Mouse (Mus musculus): Measurements from ENCODE around the gene Cfd. TPM values are rescaled to one million over a fixed set of nuclear protein-coding genes. Genes with fewer than 3 reads are reported as not detected.
"Not testable (repeated sequence)": the region's sequence is repeated elsewhere in the genome, so short reads cannot be mapped to it uniquely, and the experiment has no call there.

The Cfd gene
- polyA plus RNA-seq, 1 experiment from 2014 or later = not detected

DNA sequence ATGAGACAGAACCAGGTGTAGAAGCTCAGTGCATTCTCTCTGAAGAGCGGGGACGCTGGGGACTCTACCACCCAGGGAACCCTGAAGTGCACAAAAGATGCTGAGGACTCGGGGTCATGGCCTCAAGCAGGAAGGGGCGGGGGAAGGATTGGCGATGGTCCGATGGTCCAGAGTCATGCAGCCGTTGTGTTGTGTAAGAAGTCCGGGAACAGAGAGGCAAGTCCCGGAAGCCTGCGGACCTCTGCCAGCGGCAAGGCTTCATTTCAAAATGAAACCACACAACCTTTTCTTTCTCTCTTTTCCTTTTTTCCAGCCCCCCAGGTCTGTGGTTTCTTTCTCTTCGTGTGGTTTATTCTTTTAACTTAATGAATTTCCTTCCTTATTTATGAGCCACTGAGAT is 12.9 kb upstream of the Cfd start:
- Histone ChIP-seq H3K4me1 (peaks cover 41% of the 10 kb centered on the region), H3K27ac (no peak overlapping the region; the same call in 1 of the 2 replicates)
- WGBS = 52% methylated on average over 12 of the region's 12 CpGs

DNA sequence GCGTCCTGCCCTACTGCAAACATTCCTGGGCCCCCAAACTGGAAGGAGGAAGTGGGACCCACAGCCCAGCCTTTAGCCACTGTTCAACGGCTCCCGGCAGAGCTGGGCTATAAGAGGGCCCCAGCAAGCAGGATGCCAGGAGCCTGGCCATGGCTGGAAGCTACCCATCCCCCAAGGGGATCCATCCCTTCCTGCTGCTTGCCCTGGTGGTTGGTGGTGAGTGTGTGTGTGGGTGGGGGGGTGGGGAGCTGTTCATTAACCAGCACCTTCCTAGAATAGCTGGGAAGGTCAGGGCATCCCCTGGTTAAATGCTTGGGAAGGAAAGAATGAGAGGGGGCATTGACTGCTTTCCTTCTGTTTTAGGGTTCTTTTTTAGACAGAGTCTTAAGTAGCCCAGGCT is 11.1 kb upstream of the Cfd start:
- Histone ChIP-seq H3K4me3 (no peak overlapping the region), H3K4me1 (peaks cover 42% of the 10 kb centered on the region), H3K9me3 (no peaks in the 10 kb centered on the region), H3K4me2 (no peak overlapping the region), H3K36me3 (no peaks in the 10 kb centered on the region), H3K9ac (no peak overlapping the region), H3K27me3 (peaks cover 12% of the 10 kb centered on the region; the same call in 1 of the 2 replicates), H3K27ac (no peak overlapping the region)
- WGBS = 34% methylated on average over 3 of the region's 3 CpGs
- ATAC-seq (ENCODE audit: insufficient number of reproducible peaks, low FRiP score, low TSS enrichment, low read depth) = no peak

More for the DNA sequence above, 12.9 kb upstream of the Cfd start:
- Histone ChIP-seq H3K27me3 (peaks cover 10% of the 10 kb centered on the region; the same call in 1 of the 2 replicates), H3K4me3 (no peak overlapping the region), H3K4me2 (no peak overlapping the region), H3K9ac (no peak overlapping the region), H3K36me3 (no peaks in the 10 kb centered on the region), H3K9me3 (no peaks in the 10 kb centered on the region)
- no peak for ATAC-seq (ENCODE audit: insufficient number of reproducible peaks, low FRiP score, low TSS enrichment, low read depth)

DNA sequence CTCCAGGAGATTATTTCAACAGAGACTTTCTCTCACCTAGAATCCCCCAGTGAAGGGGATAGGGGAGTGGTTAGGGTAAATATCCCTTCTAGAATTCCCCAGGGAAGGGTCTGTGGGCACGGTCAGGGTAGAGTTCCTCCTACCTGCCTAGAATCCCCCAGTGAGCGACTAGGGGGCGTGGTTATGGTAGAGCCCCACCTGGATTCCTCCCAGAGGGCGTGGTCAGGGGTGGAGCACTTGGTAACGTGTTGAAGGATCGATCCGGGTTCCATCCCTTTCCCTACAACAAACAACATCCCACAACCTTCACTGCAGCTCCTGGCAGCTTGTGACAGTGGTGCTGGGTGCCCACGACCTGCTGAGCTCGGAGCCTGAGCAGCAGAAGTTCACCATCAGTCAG is 9.9 kb upstream of the Cfd start:
- Histone ChIP-seq H3K4me1 (peaks cover 34% of the 10 kb centered on the region), H3K9ac (no peak overlapping the region), H3K4me3 (no peak overlapping the region), H3K4me2 (no peak overlapping the region), H3K27me3 (peaks cover 12% of the 10 kb centered on the region; the same call in 1 of the 2 replicates), H3K9me3 (no peaks in the 10 kb centered on the region), H3K27ac (no peak overlapping the region), H3K36me3 (no peaks in the 10 kb centered on the region)
- ATAC-seq (ENCODE audit: insufficient number of reproducible peaks, low FRiP score, low TSS enrichment, low read depth) = no peak
- WGBS = 16% methylated on average over 9 of the region's 9 CpGs

DNA sequence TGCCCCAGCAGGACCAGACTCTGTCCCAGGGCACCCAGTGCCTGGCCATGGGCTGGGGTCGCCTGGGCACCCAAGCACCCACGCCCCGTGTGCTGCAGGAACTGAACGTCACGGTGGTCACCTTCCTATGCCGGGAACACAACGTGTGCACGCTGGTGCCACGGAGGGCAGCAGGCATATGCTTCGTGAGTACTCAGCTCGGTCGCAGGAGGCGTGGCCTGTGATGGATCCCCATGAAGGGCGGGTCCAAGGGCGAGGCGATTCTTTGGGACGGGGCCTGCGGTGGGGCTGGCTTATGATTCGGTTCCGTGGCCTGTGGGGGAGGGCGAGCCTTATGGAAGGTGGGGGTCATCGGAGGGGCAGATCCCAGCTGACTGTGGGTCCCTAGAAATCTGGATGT is 8.7 kb upstream of the Cfd start:
- 6% methylated on average over 22 of the region's 22 CpGs for WGBS
- peak overlapping the region; percentile 40 for H3K4me2 ChIP-seq
- H3K27ac ChIP-seq = no peak overlapping the region
- peaks cover 12% of the 10 kb centered on the region; the same call in 1 of the 2 replicates for H3K27me3 ChIP-seq
- no peak overlapping the region for H3K9ac ChIP-seq
- no peaks in the 10 kb centered on the region for H3K36me3 ChIP-seq
- no peak for ATAC-seq (ENCODE audit: insufficient number of reproducible peaks, low FRiP score, low TSS enrichment, low read depth)
- no peaks in the 10 kb centered on the region for H3K9me3 ChIP-seq
- peak overlapping the region; percentile 9; the same call in 1 of the 2 replicates for H3K4me3 ChIP-seq
- peaks cover 34% of the 10 kb centered on the region for H3K4me1 ChIP-seq

DNA sequence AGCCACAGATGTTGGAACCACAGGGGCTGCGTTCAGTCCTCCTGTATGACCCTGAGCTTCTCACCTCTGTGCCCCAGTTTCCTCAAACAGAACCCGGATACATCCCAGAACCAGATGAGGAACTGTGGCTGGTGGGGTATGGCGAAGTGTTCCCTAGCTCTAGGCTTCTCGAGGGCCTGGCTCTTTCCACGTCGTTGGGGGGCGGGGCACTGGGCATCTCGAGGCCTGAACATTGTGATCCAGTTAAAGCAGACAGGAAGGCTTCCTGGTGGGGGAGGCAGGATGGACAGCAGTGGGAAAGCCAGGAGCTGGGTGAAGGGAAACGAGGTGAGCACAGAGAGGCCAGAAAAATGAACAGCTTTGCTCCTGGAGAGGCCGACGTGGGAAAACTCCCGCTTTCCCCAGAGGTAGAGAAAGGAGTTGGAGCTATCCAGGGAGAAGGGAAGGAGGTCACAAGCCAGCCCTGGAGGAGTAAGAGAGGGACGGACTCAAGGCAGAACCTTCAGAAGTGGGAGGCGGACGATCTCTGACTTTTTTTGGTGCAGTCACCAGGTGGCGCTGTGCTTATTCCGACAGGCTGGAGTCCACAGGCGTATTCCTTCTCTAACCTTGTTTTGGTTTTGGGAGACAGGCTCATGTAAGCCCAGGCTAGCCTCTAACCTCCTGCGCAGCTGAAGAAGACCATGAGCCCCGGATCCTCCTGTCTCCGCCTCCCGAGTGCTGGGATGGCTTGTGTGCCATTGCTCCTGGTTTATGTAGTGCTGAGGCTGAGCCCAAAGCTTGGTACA is 7.2 kb upstream of the Cfd start:
- Histone ChIP-seq H3K9ac (no peak overlapping the region), H3K4me2 (no peak overlapping the region)
- 16% methylated on average over 22 of the region's 22 CpGs for WGBS

DNA sequence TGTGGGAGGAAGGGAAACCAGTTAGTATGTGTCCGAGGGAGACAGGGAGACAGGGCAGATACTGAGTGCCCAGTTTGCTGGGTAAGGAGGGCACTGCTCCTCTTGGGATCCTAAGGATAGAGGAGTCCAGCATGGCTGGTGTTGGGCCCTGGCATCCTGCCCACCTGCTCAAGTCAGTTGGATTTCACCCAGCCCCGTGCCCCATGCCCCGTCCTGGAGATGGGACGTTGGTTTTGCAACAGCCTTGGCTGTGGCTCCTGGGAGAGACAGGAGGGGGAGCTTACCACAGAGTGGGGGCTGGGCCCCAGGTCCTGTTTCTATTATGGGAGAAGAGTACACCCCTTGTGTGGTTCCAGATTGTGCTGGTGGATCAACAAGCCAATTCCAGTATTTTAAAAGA is 6.2 kb upstream of the Cfd start:
- H3K9me3 ChIP-seq = no peaks in the 10 kb centered on the region
- H3K4me3 ChIP-seq = no peak overlapping the region
- peaks cover 12% of the 10 kb centered on the region; the same call in 1 of the 2 replicates for H3K27me3 ChIP-seq
- no peak overlapping the region for H3K4me2 ChIP-seq
- no peaks in the 10 kb centered on the region for H3K36me3 ChIP-seq
- H3K27ac ChIP-seq = no peak overlapping the region
- ATAC-seq (ENCODE audit: insufficient number of reproducible peaks, low FRiP score, low TSS enrichment, low read depth) = no peak
- H3K4me1 ChIP-seq = peaks cover 28% of the 10 kb centered on the region
- no peak overlapping the region for H3K9ac ChIP-seq
- 60% methylated on average over 4 of the region's 4 CpGs for WGBS

More for the DNA sequence above, 7.2 kb upstream of the Cfd start:
- no peaks in the 10 kb centered on the region for H3K36me3 ChIP-seq
- peaks cover 12% of the 10 kb centered on the region; the same call in 1 of the 2 replicates for H3K27me3 ChIP-seq
- ATAC-seq (ENCODE audit: insufficient number of reproducible peaks, low FRiP score, low TSS enrichment, low read depth) = no peak
- no peak overlapping the region for H3K27ac ChIP-seq
- H3K4me3 ChIP-seq = no peak overlapping the region
- no peaks in the 10 kb centered on the region for H3K9me3 ChIP-seq
- H3K4me1 ChIP-seq = peaks cover 28% of the 10 kb centered on the region

DNA sequence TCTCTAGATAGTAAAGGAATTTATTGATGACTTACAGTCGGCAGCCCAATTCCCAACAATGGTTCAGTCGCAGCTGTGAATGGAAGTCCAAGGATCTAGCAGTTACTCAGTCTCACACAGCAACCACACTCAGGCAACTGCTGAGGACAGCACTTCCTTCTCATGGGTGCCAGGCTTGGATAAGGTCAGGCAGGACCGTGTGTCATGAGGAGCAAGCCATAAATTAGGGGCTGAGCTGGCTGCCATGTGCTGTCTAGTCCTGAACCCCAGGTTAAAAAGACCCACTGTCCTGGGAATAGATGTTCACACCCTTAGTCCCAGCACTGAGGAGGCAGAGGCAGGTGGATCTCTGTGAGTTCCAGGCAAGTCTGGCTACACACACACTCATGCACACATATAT is 5.7 kb upstream of the Cfd start:
- Histone ChIP-seq H3K4me1 (peaks cover 28% of the 10 kb centered on the region), H3K27me3 (peaks cover 12% of the 10 kb centered on the region; the same call in 1 of the 2 replicates)
- H3K9me3 ChIP-seq; H3K4me2 ChIP-seq; H3K36me3 ChIP-seq; ATAC-seq (ENCODE audit: insufficient number of reproducible peaks, low FRiP score, low TSS enrichment, low read depth); H3K4me3 ChIP-seq; H3K27ac ChIP-seq; H3K9ac ChIP-seq: not testable (repeated sequence)
- WGBS = 59% methylated on average over 3 of the region's 3 CpGs

DNA sequence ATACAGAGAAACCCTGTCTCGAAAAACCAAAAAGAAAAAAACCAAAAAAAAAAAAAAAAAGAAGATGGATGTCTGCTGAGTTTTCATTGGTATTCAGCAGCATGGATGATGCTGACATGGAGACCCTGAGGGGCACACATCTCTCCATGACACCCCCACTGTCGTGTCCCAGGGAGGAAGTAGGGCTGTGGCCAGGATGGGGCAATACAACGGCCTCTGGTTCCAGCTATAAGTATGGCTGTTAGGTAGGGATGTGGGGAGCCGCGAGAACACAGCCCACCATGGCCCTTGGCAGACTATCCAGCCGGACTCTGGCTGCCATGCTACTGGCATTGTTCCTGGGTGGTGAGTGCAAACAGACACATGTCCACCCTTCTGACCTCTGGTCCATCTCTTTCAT is 4.6 kb upstream of the Cfd start, which contains the start of gene Elane:
Gene Elane, plus strand, starts transcription at position 194 of the 400 bp plus-strand sequence.
- peaks cover 28% of the 10 kb centered on the region for H3K4me1 ChIP-seq
- no peak within 1 kb of the TSS for H3K27ac ChIP-seq
- no peak for ATAC-seq (ENCODE audit: insufficient number of reproducible peaks, low FRiP score, low TSS enrichment, low read depth)
- H3K4me3 ChIP-seq = no peak within 1 kb of the TSS
- no peak within 1 kb of the TSS for H3K4me2 ChIP-seq
- H3K36me3 ChIP-seq = no peaks in the 10 kb centered on the region
- H3K9ac ChIP-seq = no peak within 1 kb of the TSS
- no peaks in the 10 kb centered on the region for H3K9me3 ChIP-seq
- WGBS = 80% methylated on average over 6 of the region's 6 CpGs
- peaks cover 11% of the 10 kb centered on the region; the same call in 1 of the 2 replicates for H3K27me3 ChIP-seq

DNA sequence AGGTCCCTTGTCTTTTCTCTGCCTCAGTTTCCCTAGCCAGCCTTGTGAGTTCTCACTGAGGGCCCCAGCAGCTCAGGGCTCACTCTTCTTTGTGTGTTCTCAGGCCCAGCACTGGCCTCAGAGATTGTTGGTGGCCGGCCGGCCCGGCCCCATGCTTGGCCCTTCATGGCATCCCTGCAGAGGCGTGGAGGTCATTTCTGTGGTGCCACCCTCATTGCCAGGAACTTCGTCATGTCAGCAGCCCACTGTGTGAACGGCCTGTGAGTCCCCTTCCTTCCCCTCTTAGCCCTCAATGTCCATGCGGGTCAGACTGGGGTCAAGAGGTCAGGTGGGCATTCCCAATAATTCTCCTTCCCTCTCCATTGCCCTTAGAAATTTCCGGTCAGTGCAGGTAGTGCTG is 4.0 kb upstream of the Cfd start:
- Histone ChIP-seq H3K9me3 (no peaks in the 10 kb centered on the region), H3K4me1 (peaks cover 26% of the 10 kb centered on the region), H3K4me2 (no peak overlapping the region), H3K9ac (no peak overlapping the region), H3K36me3 (no peaks in the 10 kb centered on the region), H3K4me3 (no peak overlapping the region), H3K27me3 (peaks cover 6% of the 10 kb centered on the region; the same call in 1 of the 2 replicates), H3K27ac (no peak overlapping the region)
- WGBS = 81% methylated on average over 8 of the region's 8 CpGs
- ATAC-seq (ENCODE audit: insufficient number of reproducible peaks, low FRiP score, low TSS enrichment, low read depth) = no peak

DNA sequence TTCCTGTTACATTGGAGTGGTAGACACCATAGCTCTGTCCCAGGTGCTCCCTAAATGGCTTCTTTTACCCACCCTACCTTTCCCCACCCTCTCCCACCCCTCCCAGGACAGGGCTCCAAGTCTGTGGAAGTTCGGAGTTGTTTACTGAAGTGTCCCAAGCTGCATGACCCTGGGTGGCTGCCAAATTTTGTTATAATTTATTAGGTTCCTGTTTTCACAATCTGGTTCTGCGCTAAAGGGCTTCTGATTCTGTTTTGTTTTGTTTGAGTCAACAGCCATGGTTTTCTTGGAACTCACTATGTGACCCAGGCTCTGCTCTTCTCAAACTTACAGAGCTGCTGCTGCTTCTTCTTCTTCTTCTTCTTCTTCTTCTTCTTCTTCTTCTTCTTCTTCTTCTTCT is 1.3 kb upstream of the Cfd start:
- peaks cover 1% of the 10 kb centered on the region; the same call in 1 of the 2 replicates for H3K4me1 ChIP-seq
- WGBS = 54% methylated on average over 2 of the region's 2 CpGs
- H3K4me3 ChIP-seq = no peak overlapping the region
- H3K27ac ChIP-seq = no peak overlapping the region
- no peak overlapping the region for H3K4me2 ChIP-seq
- no peak overlapping the region for H3K9ac ChIP-seq
- no peaks in the 10 kb centered on the region for H3K27me3 ChIP-seq
- no peaks in the 10 kb centered on the region for H3K9me3 ChIP-seq
- peaks cover 3% of the 10 kb centered on the region; the same call in 1 of the 2 replicates for H3K36me3 ChIP-seq
- no peak for ATAC-seq (ENCODE audit: insufficient number of reproducible peaks, low FRiP score, low TSS enrichment, low read depth)

DNA sequence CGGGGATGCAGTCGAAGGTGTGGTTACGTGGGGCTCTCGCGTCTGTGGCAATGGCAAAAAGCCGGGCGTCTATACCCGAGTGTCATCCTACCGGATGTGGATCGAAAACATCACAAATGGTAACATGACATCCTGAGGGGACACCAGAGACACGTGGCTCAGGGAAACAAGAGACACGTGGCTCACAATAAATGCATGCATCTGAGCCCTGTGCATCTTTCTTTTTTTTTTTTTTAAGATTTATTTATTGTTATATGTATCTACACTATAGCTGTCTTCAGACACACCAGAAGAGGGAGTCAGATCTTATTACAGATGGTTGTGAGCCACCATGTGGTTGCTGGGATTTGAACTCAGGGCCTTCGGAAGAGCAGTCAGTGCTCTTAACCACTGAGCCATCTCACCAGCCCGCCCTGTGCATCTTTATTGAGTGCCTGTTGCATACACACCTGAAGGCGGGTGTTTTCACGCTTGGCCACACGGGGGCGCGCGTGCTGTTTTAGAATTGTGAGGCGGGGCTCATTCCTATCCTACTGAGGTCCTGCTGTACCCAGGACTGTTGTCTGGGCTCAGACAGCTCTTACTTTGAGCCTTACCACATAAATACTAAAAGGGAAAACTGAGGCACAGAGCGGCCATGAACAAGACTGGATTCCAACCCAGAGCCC is 1.9 kb downstream of the Cfd start:
- not testable (repeated sequence) for H3K9ac ChIP-seq; H3K4me2 ChIP-seq; H3K4me3 ChIP-seq; H3K4me1 ChIP-seq; H3K27me3 ChIP-seq; H3K27ac ChIP-seq; H3K9me3 ChIP-seq; ATAC-seq (ENCODE audit: insufficient number of reproducible peaks, low FRiP score, low TSS enrichment, low read depth)
- WGBS = 44% methylated on average over 22 of the region's 22 CpGs
- H3K36me3 ChIP-seq = peaks cover 31% of the 10 kb centered on the region

DNA sequence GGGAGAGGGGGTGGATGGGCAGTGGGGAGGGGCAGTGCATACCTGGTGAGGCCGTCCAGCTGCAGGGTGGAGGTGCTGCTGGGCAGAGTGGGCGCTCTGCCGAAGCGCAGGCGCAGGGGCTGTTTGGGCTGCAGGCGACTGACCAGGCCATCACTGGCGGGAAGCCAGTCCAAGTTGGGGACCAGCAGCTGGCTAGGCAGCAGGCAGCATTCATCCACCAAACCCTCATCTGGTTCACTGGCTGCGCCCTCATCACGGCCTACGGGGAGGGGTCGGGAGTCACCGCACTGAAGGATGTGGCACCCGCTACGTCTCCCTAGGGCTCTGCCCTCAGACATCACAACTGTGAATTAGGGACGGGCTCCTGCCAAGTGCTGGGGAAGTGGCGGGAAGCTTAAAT is 5.7 kb downstream of the Cfd start:
- Histone ChIP-seq H3K36me3 (peaks cover 63% of the 10 kb centered on the region), H3K4me3 (no peak overlapping the region), H3K9ac (no peak overlapping the region), H3K4me1 (no peaks in the 10 kb centered on the region), H3K9me3 (no peaks in the 10 kb centered on the region), H3K27ac (no peak overlapping the region), H3K27me3 (no peaks in the 10 kb centered on the region), H3K4me2 (no peak overlapping the region)
- WGBS = 90% methylated on average over 16 of the region's 16 CpGs
- ATAC-seq (ENCODE audit: insufficient number of reproducible peaks, low FRiP score, low TSS enrichment, low read depth) = no peak
